Mouse (Mus musculus): ENCODE results near the gene Slc38a11. TPM values are rescaled to one million over a fixed set of nuclear protein-coding genes. Genes with fewer than 3 reads are reported as not detected.

Gene Slc38a11
- total RNA-seq (2021), result 1 to 10 TPM; 1.2 to 1.9 TPM

GRCm38 (mm10) chr2:65363828-65364497, at the start of gene Slc38a11:
Gene Slc38a11, minus strand, starts transcription at chr2:65364034.
- no peak for DNase-seq
- intact Hi-C loops (cut with DNase I), result no loop called here

GRCm38 (mm10) chr2:65407110-65407509, 43.3 kb upstream of the Slc38a11 start:
- intact Hi-C loops (cut with DNase I), result no loop called here

GRCm38 (mm10) chr2:65405407-65405806, 41.6 kb upstream of the Slc38a11 start:
- DNase-seq, result no peak
- intact Hi-C loops (cut with DNase I), result no loop called here

More at GRCm38 (mm10) chr2:65407110-65407509, 43.3 kb upstream of the Slc38a11 start:
- DNase-seq, result no peak

- intact Hi-C loops (cut with DNase I), result no loop called here
- DNase-seq, result no peak
Observed at GRCm38 (mm10) chr2:65402001-65402400, 38.2 kb upstream of the Slc38a11 start.

GRCm38 (mm10) chr2:65399938-65400337, 36.1 kb upstream of the Slc38a11 start:
- intact Hi-C loops (cut with DNase I), result loop anchor here (10.0 kb wide), 2 partner anchors 395 to 1005 kb away; no protein-coding TSS in a partner anchor
- DNase-seq, result no peak

- intact Hi-C loops (cut with DNase I), result loop anchor here (1.0 to 10.0 kb wide), 4 partner anchors 171 to 1009 kb away; partner anchors contain the start of gene Scn3a
- DNase-seq, result no peak
Observed at GRCm38 (mm10) chr2:65396128-65396527, 32.3 kb upstream of the Slc38a11 start.

GRCm38 (mm10) chr2:65393061-65393460, 29.2 kb upstream of the Slc38a11 start:
- intact Hi-C loops (cut with DNase I), result loop anchor here (10.0 kb wide), 2 partner anchors 402 to 1012 kb away; no protein-coding TSS in a partner anchor

GRCm38 (mm10) chr2:65391322-65391721, 27.5 kb upstream of the Slc38a11 start:
- intact Hi-C loops (cut with DNase I), result loop anchor here (10.0 kb wide), 2 partner anchors 403 to 1013 kb away; no protein-coding TSS in a partner anchor
- no peak for DNase-seq

More at GRCm38 (mm10) chr2:65393061-65393460, 29.2 kb upstream of the Slc38a11 start:
- no peak for DNase-seq

GRCm38 (mm10) chr2:65384815-65385214, 21.0 kb upstream of the Slc38a11 start:
- DNase-seq, result no peak
- intact Hi-C loops (cut with DNase I), result no loop called here

- peak in 1 of 2 experiments; percentile 9 for DNase-seq
- intact Hi-C loops (cut with DNase I), result no loop called here
Observed at GRCm38 (mm10) chr2:65382485-65382884, 18.7 kb upstream of the Slc38a11 start.

GRCm38 (mm10) chr2:65378425-65378824, 14.6 kb upstream of the Slc38a11 start:
- intact Hi-C loops (cut with DNase I), result no loop called here
- peak in 1 of 2 experiments; percentile 23 for DNase-seq

GRCm38 (mm10) chr2:65374410-65374809, 10.6 kb upstream of the Slc38a11 start:
- intact Hi-C loops (cut with DNase I), result no loop called here
- no peak for DNase-seq

- intact Hi-C loops (cut with DNase I), result no loop called here
- no peak for DNase-seq
Observed at GRCm38 (mm10) chr2:65373076-65373475, 9.2 kb upstream of the Slc38a11 start.

- intact Hi-C loops (cut with DNase I), result no loop called here
- DNase-seq, result no peak
Observed at GRCm38 (mm10) chr2:65360736-65361475, 2.9 kb downstream of the Slc38a11 start.

GRCm38 (mm10) chr2:65347367-65347766, 16.5 kb downstream of the Slc38a11 start:
- intact Hi-C loops (cut with DNase I), result no loop called here
- DNase-seq, result no peak

- DNase-seq, result no peak
- intact Hi-C loops (cut with DNase I), result no loop called here
Observed at GRCm38 (mm10) chr2:65346915-65347314, 16.9 kb downstream of the Slc38a11 start.

GRCm38 (mm10) chr2:65346037-65346436, 17.8 kb downstream of the Slc38a11 start:
- no peak for DNase-seq
- intact Hi-C loops (cut with DNase I), result no loop called here

GRCm38 (mm10) chr2:65342057-65342456, 21.8 kb downstream of the Slc38a11 start:
- peak in 1 of 2 experiments; percentile 8 for DNase-seq
- intact Hi-C loops (cut with DNase I), result no loop called here

- intact Hi-C loops (cut with DNase I), result no loop called here
- no peak for DNase-seq
Observed at GRCm38 (mm10) chr2:65340839-65341238, 23.0 kb downstream of the Slc38a11 start.

- intact Hi-C loops (cut with DNase I), result loop anchor here (1.0 to 10.0 kb wide), 4 partner anchors 192 to 1863 kb away; partner anchors contain the start of gene Grb14
- peak; percentile 57 to 58 for DNase-seq
Observed at GRCm38 (mm10) chr2:65337378-65338140, 26.3 kb downstream of the Slc38a11 start.

GRCm38 (mm10) chr2:65336608-65337007, 27.2 kb downstream of the Slc38a11 start:
- intact Hi-C loops (cut with DNase I), result loop anchor here (1.0 to 10.0 kb wide), 4 partner anchors 191 to 1862 kb away; partner anchors contain the start of gene Grb14
- no peak for DNase-seq
